Mouse (Mus musculus): ENCODE measurements around the gene Antxrl. TPM values are rescaled to one million over a fixed set of nuclear protein-coding genes. Genes with fewer than 3 reads are reported as not detected.

Gene Antxrl
- polyA plus RNA-seq, 1 experiment from 2014 or later = not detected

- Histone ChIP-seq H3K4me3 (no peak overlapping the region), H3K27ac (replicated peaks) (no peak overlapping the region), H3K9me3 (no peaks in the 10 kb centered on the region), H3K9ac (replicated peaks) (no peak overlapping the region), H3K36me3 (no peaks in the 10 kb centered on the region), H3K27me3 (no peaks in the 10 kb centered on the region), H3K4me1 (no peaks in the 10 kb centered on the region), H3K4me2 (replicated peaks) (no peak overlapping the region)
- WGBS = 75% methylated on average over 4 of the region's 4 CpGs
- ATAC-seq (replicated peaks) = no peak
Observed at GRCm38 (mm10) chr14:34078293-34078692, 25.8 kb downstream of the Antxrl start.

GRCm38 (mm10) chr14:34080321-34080997 lies 28.0 kb downstream of the Antxrl start:
- H3K4me2 ChIP-seq (replicated peaks) = no peak overlapping the region
- H3K9ac ChIP-seq (replicated peaks) = no peak overlapping the region
- peak; percentile 81 for ATAC-seq (replicated peaks)
- no peak overlapping the region for H3K27ac ChIP-seq (replicated peaks)
- no peaks in the 10 kb centered on the region for H3K27me3 ChIP-seq
- H3K4me3 ChIP-seq = no peak overlapping the region
- H3K36me3 ChIP-seq = no peaks in the 10 kb centered on the region
- 10% methylated on average over 11 of the region's 11 CpGs for WGBS
- H3K9me3 ChIP-seq = no peaks in the 10 kb centered on the region
- no peaks in the 10 kb centered on the region for H3K4me1 ChIP-seq

- H3K9ac ChIP-seq (replicated peaks) = no peak within 1 kb of the TSS
- no peaks in the 10 kb centered on the region for H3K9me3 ChIP-seq
- ATAC-seq (replicated peaks) = no peak
- H3K4me2 ChIP-seq (replicated peaks) = no peak within 1 kb of the TSS
- WGBS = 70% methylated on average over 4 of the region's 4 CpGs
- no peaks in the 10 kb centered on the region for H3K27me3 ChIP-seq
- no peak within 1 kb of the TSS for H3K27ac ChIP-seq (replicated peaks)
- H3K4me1 ChIP-seq = no peaks in the 10 kb centered on the region
- H3K4me3 ChIP-seq = no peak within 1 kb of the TSS
- no peaks in the 10 kb centered on the region for H3K36me3 ChIP-seq
Observed at GRCm38 (mm10) chr14:34085731-34086130, 33.2 kb downstream of the Antxrl start, which contains the start of gene Anxa8. Gene Anxa8 (plus strand): TSS chr14:34085981.

- Histone ChIP-seq H3K36me3 (no peaks in the 10 kb centered on the region), H3K27ac (replicated peaks) (no peak overlapping the region), H3K9ac (replicated peaks) (no peak overlapping the region), H3K27me3 (no peaks in the 10 kb centered on the region), H3K4me3 (no peak overlapping the region), H3K4me2 (replicated peaks) (no peak overlapping the region), H3K9me3 (no peaks in the 10 kb centered on the region), H3K4me1 (no peaks in the 10 kb centered on the region)
- no peak for ATAC-seq (replicated peaks)
- 64% methylated on average over 4 of the region's 4 CpGs for WGBS
Observed at GRCm38 (mm10) chr14:34086806-34087205, 34.3 kb downstream of the Antxrl start.

GRCm38 (mm10) chr14:34087856-34088398 lies 35.4 kb downstream of the Antxrl start:
- no peaks in the 10 kb centered on the region for H3K9me3 ChIP-seq

GRCm38 (mm10) chr14:34089796-34090195 lies 37.3 kb downstream of the Antxrl start:
- 91% methylated on average over 8 of the region's 8 CpGs for WGBS
- no peak overlapping the region for H3K27ac ChIP-seq (replicated peaks)
- no peak for ATAC-seq (replicated peaks)
- no peak overlapping the region for H3K4me3 ChIP-seq
- H3K4me1 ChIP-seq = no peaks in the 10 kb centered on the region
- no peak overlapping the region for H3K9ac ChIP-seq (replicated peaks)
- no peaks in the 10 kb centered on the region for H3K9me3 ChIP-seq
- H3K36me3 ChIP-seq = no peaks in the 10 kb centered on the region
- no peak overlapping the region for H3K4me2 ChIP-seq (replicated peaks)
- no peaks in the 10 kb centered on the region for H3K27me3 ChIP-seq

More at GRCm38 (mm10) chr14:34087856-34088398, 35.4 kb downstream of the Antxrl start:
- 83% methylated on average over 2 of the region's 2 CpGs for WGBS
- Histone ChIP-seq H3K27ac (replicated peaks) (no peak overlapping the region), H3K4me3 (no peak overlapping the region), H3K4me2 (replicated peaks) (no peak overlapping the region), H3K4me1 (no peaks in the 10 kb centered on the region), H3K9ac (replicated peaks) (no peak overlapping the region), H3K36me3 (no peaks in the 10 kb centered on the region), H3K27me3 (no peaks in the 10 kb centered on the region)
- ATAC-seq (replicated peaks) = no peak

GRCm38 (mm10) chr14:34091475-34091874 lies 39.0 kb downstream of the Antxrl start:
- Histone ChIP-seq H3K9me3 (no peaks in the 10 kb centered on the region), H3K4me2 (replicated peaks) (no peak overlapping the region), H3K36me3 (no peaks in the 10 kb centered on the region), H3K27ac (replicated peaks) (no peak overlapping the region), H3K4me3 (no peak overlapping the region), H3K9ac (replicated peaks) (no peak overlapping the region), H3K27me3 (no peaks in the 10 kb centered on the region), H3K4me1 (no peaks in the 10 kb centered on the region)
- WGBS = 89% methylated on average over 5 of the region's 5 CpGs
- ATAC-seq (replicated peaks) = no peak

- Histone ChIP-seq H3K4me2 (replicated peaks) (no peak overlapping the region), H3K36me3 (no peaks in the 10 kb centered on the region), H3K9ac (replicated peaks) (no peak overlapping the region), H3K4me1 (no peaks in the 10 kb centered on the region), H3K4me3 (no peak overlapping the region), H3K9me3 (no peaks in the 10 kb centered on the region), H3K27me3 (no peaks in the 10 kb centered on the region), H3K27ac (replicated peaks) (no peak overlapping the region)
- WGBS = 77% methylated on average over 1 of the region's 1 CpGs
- no peak for ATAC-seq (replicated peaks)
Observed at GRCm38 (mm10) chr14:34092856-34093255, 40.3 kb downstream of the Antxrl start.

GRCm38 (mm10) chr14:34096161-34096560 lies 43.7 kb downstream of the Antxrl start:
- no peaks in the 10 kb centered on the region for H3K27me3 ChIP-seq
- no peak overlapping the region for H3K4me3 ChIP-seq
- H3K4me1 ChIP-seq = no peaks in the 10 kb centered on the region
- 62% methylated on average over 5 of the region's 5 CpGs for WGBS
- H3K9ac ChIP-seq (replicated peaks) = no peak overlapping the region
- no peak for ATAC-seq (replicated peaks)
- no peak overlapping the region for H3K4me2 ChIP-seq (replicated peaks)
- H3K36me3 ChIP-seq = no peaks in the 10 kb centered on the region
- H3K27ac ChIP-seq (replicated peaks) = no peak overlapping the region
- H3K9me3 ChIP-seq = no peaks in the 10 kb centered on the region

GRCm38 (mm10) chr14:34102601-34103000 lies 50.1 kb downstream of the Antxrl start, which contains the start of gene A630023A22Rik:
Gene A630023A22Rik (minus strand): TSS chr14:34102754.
- Histone ChIP-seq H3K36me3 (no peaks in the 10 kb centered on the region), H3K9ac (replicated peaks) (no peak within 1 kb of the TSS), H3K4me3 (no peak within 1 kb of the TSS), H3K9me3 (no peaks in the 10 kb centered on the region), H3K27me3 (no peaks in the 10 kb centered on the region), H3K4me2 (replicated peaks) (no peak within 1 kb of the TSS), H3K27ac (replicated peaks) (no peak within 1 kb of the TSS), H3K4me1 (no peaks in the 10 kb centered on the region)
- no peak for ATAC-seq (replicated peaks)
- 79% methylated on average over 5 of the region's 5 CpGs for WGBS

- WGBS = 91% methylated on average over 3 of the region's 3 CpGs
- Histone ChIP-seq H3K4me1 (no peaks in the 10 kb centered on the region), H3K36me3 (no peaks in the 10 kb centered on the region)
Observed at GRCm38 (mm10) chr14:34103855-34104254, 51.3 kb downstream of the Antxrl start.

GRCm38 (mm10) chr14:34104892-34105291 lies 52.4 kb downstream of the Antxrl start:
- 22% methylated on average over 8 of the region's 8 CpGs for WGBS

More at GRCm38 (mm10) chr14:34103855-34104254, 51.3 kb downstream of the Antxrl start:
- Histone ChIP-seq H3K4me2 (replicated peaks) (no peak overlapping the region), H3K9ac (replicated peaks) (no peak overlapping the region), H3K27me3 (no peaks in the 10 kb centered on the region), H3K4me3 (no peak overlapping the region), H3K9me3 (no peaks in the 10 kb centered on the region), H3K27ac (replicated peaks) (no peak overlapping the region)
- no peak for ATAC-seq (replicated peaks)

More at GRCm38 (mm10) chr14:34104892-34105291, 52.4 kb downstream of the Antxrl start:
- Histone ChIP-seq H3K36me3 (no peaks in the 10 kb centered on the region), H3K4me2 (replicated peaks) (no peak overlapping the region), H3K9ac (replicated peaks) (no peak overlapping the region), H3K4me3 (no peak overlapping the region), H3K4me1 (no peaks in the 10 kb centered on the region), H3K9me3 (no peaks in the 10 kb centered on the region), H3K27me3 (no peaks in the 10 kb centered on the region), H3K27ac (replicated peaks) (no peak overlapping the region)
- no peak; the same call in 1 of the 2 replicates for ATAC-seq (replicated peaks)

Data from forebrain, embryonic 15.5 days (tissue).